Mouse (Mus musculus): ENCODE data around the gene Dock2. TPM values are rescaled to one million over a fixed set of nuclear protein-coding genes. Genes with fewer than 3 reads are reported as not detected.

Gene Dock2
- total RNA-seq, 2 experiments from 2014 or later: 1.5 to 2.5 TPM

GRCm38 (mm10) chr11:34769946-34770345, 13.7 kb downstream of the Dock2 start:
- DNase-seq: no peak

- DNase-seq: no peak
Observed at GRCm38 (mm10) chr11:34769396-34769795, 14.3 kb downstream of the Dock2 start.

- no peak for DNase-seq
Observed at GRCm38 (mm10) chr11:34763739-34764361, 19.8 kb downstream of the Dock2 start.

GRCm38 (mm10) chr11:34762570-34763127, 21.0 kb downstream of the Dock2 start:
- DNase-seq: no peak

GRCm38 (mm10) chr11:34762125-34762524, 21.6 kb downstream of the Dock2 start:
- DNase-seq: no peak

- no peak for DNase-seq
Observed at GRCm38 (mm10) chr11:34759582-34759981, 24.1 kb downstream of the Dock2 start.

GRCm38 (mm10) chr11:34741081-34741480, 42.6 kb downstream of the Dock2 start:
- no peak for DNase-seq

GRCm38 (mm10) chr11:34739816-34740215, 43.9 kb downstream of the Dock2 start:
- DNase-seq: no peak

- DNase-seq: no peak
Observed at GRCm38 (mm10) chr11:34738945-34739344, 44.7 kb downstream of the Dock2 start.

GRCm38 (mm10) chr11:34737193-34737592, 46.5 kb downstream of the Dock2 start:
- no peak for DNase-seq

- no peak for DNase-seq
Observed at GRCm38 (mm10) chr11:34734033-34734432, 49.7 kb downstream of the Dock2 start.

GRCm38 (mm10) chr11:34727467-34727866, 56.2 kb downstream of the Dock2 start:
- DNase-seq: no peak

- DNase-seq: no peak
Observed at GRCm38 (mm10) chr11:34726699-34727347, 56.9 kb downstream of the Dock2 start.

GRCm38 (mm10) chr11:34713360-34713759, 70.3 kb downstream of the Dock2 start:
- no peak for DNase-seq

GRCm38 (mm10) chr11:34708278-34708677, 75.4 kb downstream of the Dock2 start:
- no peak for DNase-seq

GRCm38 (mm10) chr11:34707360-34707759, 76.3 kb downstream of the Dock2 start:
- DNase-seq: no peak

GRCm38 (mm10) chr11:34705108-34705446, 78.6 kb downstream of the Dock2 start:
- DNase-seq: no peak

GRCm38 (mm10) chr11:34704384-34705107, 79.1 kb downstream of the Dock2 start:
- no peak for DNase-seq

GRCm38 (mm10) chr11:34703851-34704250, 79.8 kb downstream of the Dock2 start:
- no peak for DNase-seq

GRCm38 (mm10) chr11:34681790-34682189, 101.9 kb downstream of the Dock2 start:
- no peak for DNase-seq

GRCm38 (mm10) chr11:34544631-34545030, 239.1 kb downstream of the Dock2 start:
- no peak for DNase-seq

- no peak for DNase-seq
Observed at GRCm38 (mm10) chr11:34532131-34532530, 251.6 kb downstream of the Dock2 start.

GRCm38 (mm10) chr11:34530971-34531370, 252.7 kb downstream of the Dock2 start:
- no peak for DNase-seq

Measured in gastrocnemius, postnatal 10 days (tissue).